Mouse (Mus musculus) adrenal gland, adult 2 months (tissue): ENCODE results near the gene Ppp6r2. TPM values are rescaled to one million over a fixed set of nuclear protein-coding genes. Genes with fewer than 3 reads are reported as not detected.

ENCODE experiments used
- DNase-seq: peaks from one replicate; pipeline ENCODE4 v3.0.0; 2021
- polyA plus RNA-seq: library from polyadenylated mRNA; depleted of rRNA; stranded (reverse); fragments of >200 nt; gene quantifications from 2 replicates; pipeline ENCODE4 v1.2.3, GENCODE M21; 2012
- total RNA-seq, 2 experiments: library from RNA; stranded (reverse); gene quantifications; 2 replicates each; pipeline ENCODE4 v1.2.3; 2021

Gene Ppp6r2
- total and polyA plus RNA-seq, 3 experiments: 38.6 to 565 (median 54.4) TPM

GRCm38 (mm10) chr15:89249063-89249462 lies 37.7 kb downstream of the Ppp6r2 start:
- DNase-seq: no peak

GRCm38 (mm10) chr15:89255330-89255729 lies 44.0 kb downstream of the Ppp6r2 start:
- DNase-seq: no peak

GRCm38 (mm10) chr15:89258997-89259396 lies 47.6 kb downstream of the Ppp6r2 start:
- no peak for DNase-seq

GRCm38 (mm10) chr15:89264485-89264884 lies 53.1 kb downstream of the Ppp6r2 start:
- no peak for DNase-seq

- no peak for DNase-seq
These were observed 64.1 kb downstream of the Ppp6r2 start for GRCm38 (mm10) chr15:89275497-89275896.

GRCm38 (mm10) chr15:89277366-89277765 lies 66.0 kb downstream of the Ppp6r2 start:
- DNase-seq: peak; percentile 76

- DNase-seq: no peak
These were observed 71.2 kb downstream of the Ppp6r2 start for GRCm38 (mm10) chr15:89282546-89282945.

- no peak for DNase-seq
These were observed 72.7 kb downstream of the Ppp6r2 start for GRCm38 (mm10) chr15:89284094-89284493.

GRCm38 (mm10) chr15:89285004-89285403 lies 73.7 kb downstream of the Ppp6r2 start:
- DNase-seq: no peak

GRCm38 (mm10) chr15:89285478-89285877 lies 74.1 kb downstream of the Ppp6r2 start:
- no peak for DNase-seq

- DNase-seq: no peak
These were observed 74.8 kb downstream of the Ppp6r2 start for GRCm38 (mm10) chr15:89286114-89286513.

GRCm38 (mm10) chr15:89286582-89286981 lies 75.2 kb downstream of the Ppp6r2 start:
- no peak for DNase-seq

- no peak for DNase-seq
These were observed 76.9 kb downstream of the Ppp6r2 start for GRCm38 (mm10) chr15:89288227-89288767.

GRCm38 (mm10) chr15:89289455-89289854 lies 78.1 kb downstream of the Ppp6r2 start:
- DNase-seq: no peak

GRCm38 (mm10) chr15:89291521-89291920 lies 80.2 kb downstream of the Ppp6r2 start:
- DNase-seq: no peak

- DNase-seq: no peak
These were observed 81.4 kb downstream of the Ppp6r2 start for GRCm38 (mm10) chr15:89292795-89293194.

GRCm38 (mm10) chr15:89293778-89294177 lies 82.4 kb downstream of the Ppp6r2 start:
- no peak for DNase-seq

- no peak for DNase-seq
These were observed 84.3 kb downstream of the Ppp6r2 start for GRCm38 (mm10) chr15:89295580-89296165.

- DNase-seq: no peak
These were observed 85.1 kb downstream of the Ppp6r2 start for GRCm38 (mm10) chr15:89296465-89296864.

- no peak for DNase-seq
These were observed 86.3 kb downstream of the Ppp6r2 start for GRCm38 (mm10) chr15:89297695-89298094.

GRCm38 (mm10) chr15:89300180-89300579 lies 88.8 kb downstream of the Ppp6r2 start:
- DNase-seq: no peak

- DNase-seq: no peak
These were observed 89.2 kb downstream of the Ppp6r2 start for GRCm38 (mm10) chr15:89300600-89300999.

GRCm38 (mm10) chr15:89305966-89306365 lies 94.6 kb downstream of the Ppp6r2 start:
- no peak for DNase-seq

GRCm38 (mm10) chr15:89307461-89307860 lies 96.1 kb downstream of the Ppp6r2 start:
- no peak for DNase-seq
